Mouse (Mus musculus) midbrain, embryonic 16.5 days (tissue): ENCODE measurements around the gene Sfxn5. TPM values are rescaled to one million over a fixed set of nuclear protein-coding genes. Genes with fewer than 3 reads are reported as not detected.

Experiments
- ATAC-seq: fragments of 200-750 bp; cut with Nextera tagmentation; 2 replicates; pipeline ENCODE4 v1.8.0; 2017; ENCODE audit warnings: moderate TSS enrichment
- H3K27ac ChIP-seq: fragments of 300-500 bp; sonication (generic); 2 replicates; pipeline ENCODE4 v1.5.1; 2014; ENCODE audit warnings: mild to moderate bottlenecking, low read length, mixed read lengths
- H3K27me3 ChIP-seq: fragments of 300-500 bp; sonication (generic); 2 replicates; pipeline ENCODE4 v1.6.1; 2014; ENCODE audit warnings: low read depth, low read length, mixed read lengths; ENCODE audit not compliant: control insufficient read depth, insufficient read depth
- H3K36me3 ChIP-seq: fragments of 300-500 bp; sonication (generic); 2 replicates; pipeline ENCODE4 v1.6.1; 2014; ENCODE audit warnings: mild to moderate bottlenecking, low read length, moderate library complexity, mixed read lengths; ENCODE audit not compliant: control insufficient read depth, insufficient read depth
- H3K4me1 ChIP-seq: fragments of 300-500 bp; sonication (generic); 2 replicates; pipeline ENCODE4 v1.6.1; 2014; ENCODE audit warnings: mild to moderate bottlenecking, low read length, mixed read lengths; ENCODE audit not compliant: control insufficient read depth, insufficient read depth
- H3K4me2 ChIP-seq: fragments of 300-500 bp; sonication (generic); 2 replicates; pipeline ENCODE4 v1.6.1; 2014; ENCODE audit warnings: mild to moderate bottlenecking, low read length, mixed read lengths
- H3K4me3 ChIP-seq: fragments of 300-500 bp; sonication (generic); 2 replicates; pipeline ENCODE4 v1.5.1; 2014; ENCODE audit warnings: low read depth, mild to moderate bottlenecking, low read length, moderate library complexity, mixed read lengths
- H3K9ac ChIP-seq: fragments of 300-500 bp; sonication (generic); 2 replicates; pipeline ENCODE4 v1.6.1; 2014; ENCODE audit warnings: low read depth, low read length, mixed read lengths
- H3K9me3 ChIP-seq: fragments of 300-500 bp; sonication (generic); replicated peaks from 2 replicates; pipeline ENCODE4 v1.6.1; 2014; ENCODE audit warnings: mild to moderate bottlenecking, low read length, mixed read lengths; ENCODE audit not compliant: control insufficient read depth, poor library complexity, severe bottlenecking
- WGBS: fragments of 180-500 bp; shearing (Covaris S2); extraction: QIAGEN DNeasy Blood & Tissue Kit; methylation state at CpG from one replicate; pipeline ENCODE4 v1.1.7; 2014; 5-methylcytosine and 5-hydroxymethylcytosine counted together
- polyA plus RNA-seq: library from polyadenylated mRNA; unstranded; fragments of >200 nt; fragmentation: Nextera tagmentation; extraction: Ambion mirVana; gene quantifications from 2 replicates; pipeline ENCODE4 v1.2.1, GENCODE M21; 2015

The Sfxn5 gene
- polyA plus RNA-seq, 1 experiment from 2014 or later, result 41.3 TPM

DNA sequence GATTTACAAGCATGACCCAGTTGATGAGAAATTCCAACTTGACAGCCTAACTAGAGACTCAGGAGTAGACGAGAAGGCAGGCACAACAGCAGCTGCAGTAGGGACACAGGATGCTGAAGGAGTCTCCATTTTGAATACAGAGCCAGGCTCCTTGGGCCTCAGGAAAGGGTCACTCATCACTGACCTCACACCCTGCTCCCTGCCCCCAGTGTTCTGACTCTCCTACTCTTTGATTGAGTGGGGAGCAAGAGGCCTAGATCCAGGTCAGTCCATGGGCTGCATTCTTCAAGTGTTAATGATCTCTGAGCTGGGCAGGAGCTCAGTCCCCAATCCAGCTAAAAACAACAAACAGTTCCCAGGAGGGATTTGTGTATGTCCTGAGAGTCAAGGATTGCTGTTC, 122.5 kb downstream of the Sfxn5 start:
- Histone ChIP-seq H3K4me1 (no peaks in the 10 kb centered on the region), H3K27ac (no peak overlapping the region), H3K4me3 (no peak overlapping the region), H3K9ac (no peak overlapping the region), H3K27me3 (peaks cover 3% of the 10 kb centered on the region; the same call in 1 of the 2 replicates), H3K36me3 (no peaks in the 10 kb centered on the region), H3K9me3 (no peaks in the 10 kb centered on the region), H3K4me2 (no peak overlapping the region)
- ATAC-seq, result no peak
- WGBS, result 50% methylated on average over 1 of the region's 1 CpGs

DNA sequence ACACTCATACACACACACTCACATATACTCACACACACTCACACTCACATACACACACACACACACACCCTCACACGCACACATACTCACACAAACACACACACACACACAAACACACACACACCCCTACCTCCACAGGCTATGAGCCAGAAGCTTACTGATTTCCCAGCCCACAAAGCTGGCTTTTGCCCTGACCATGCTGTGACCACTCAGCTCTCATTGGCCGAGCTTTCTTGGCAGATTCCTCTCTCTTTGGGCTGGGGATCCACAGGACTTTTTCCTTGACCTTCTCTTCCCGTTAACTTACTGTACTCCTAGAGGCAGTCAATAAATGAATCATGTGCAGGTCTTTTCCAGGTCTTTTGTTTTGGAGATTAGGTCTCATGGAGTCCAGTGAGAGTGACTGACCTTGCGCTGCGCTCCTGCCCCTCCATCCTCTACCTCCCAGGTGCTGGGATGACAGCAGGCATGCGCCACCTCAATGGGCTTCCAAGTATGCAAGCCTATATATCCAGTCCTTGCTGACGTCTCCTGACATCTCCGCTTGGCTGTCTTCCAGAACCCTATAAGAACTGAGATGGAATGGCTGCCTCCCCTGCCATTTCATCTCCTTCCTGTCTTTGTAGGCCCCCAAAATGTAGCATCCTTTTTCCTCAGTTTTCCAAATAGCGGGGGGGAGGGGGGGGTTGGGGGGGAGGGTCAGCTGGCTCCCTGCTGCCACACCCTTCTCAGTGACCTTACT, 123.8 kb downstream of the Sfxn5 start:
- ATAC-seq, result no peak
- Histone ChIP-seq H3K4me3 (no peak overlapping the region), H3K9ac (no peak overlapping the region), H3K36me3 (no peaks in the 10 kb centered on the region), H3K27me3 (peaks cover 3% of the 10 kb centered on the region; the same call in 1 of the 2 replicates), H3K9me3 (no peaks in the 10 kb centered on the region), H3K4me2 (no peak overlapping the region), H3K27ac (no peak overlapping the region), H3K4me1 (no peaks in the 10 kb centered on the region)
- WGBS, result 83% methylated on average over 9 of the region's 9 CpGs

DNA sequence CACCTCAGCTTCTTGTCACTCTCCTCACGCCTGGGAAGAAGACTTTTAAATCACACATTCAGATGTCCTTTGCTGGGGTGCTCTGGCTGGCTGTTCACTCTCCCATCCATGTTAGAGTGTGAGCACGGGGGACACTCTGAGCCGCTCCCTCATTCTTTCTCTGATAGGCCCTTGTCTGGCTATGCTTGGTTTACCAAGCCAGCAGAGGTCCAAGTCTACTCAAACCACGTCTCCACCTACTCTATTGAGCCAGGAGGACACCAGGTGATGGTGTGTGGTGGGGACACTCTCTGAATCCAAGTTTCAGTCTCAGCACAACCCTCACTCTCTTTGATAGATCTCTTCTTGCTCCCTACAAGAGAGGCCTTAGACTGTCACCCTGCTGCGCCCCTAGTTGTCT, 125.9 kb downstream of the Sfxn5 start:
- no peaks in the 10 kb centered on the region for H3K36me3 ChIP-seq
- no peak overlapping the region for H3K4me2 ChIP-seq
- no peak overlapping the region for H3K9ac ChIP-seq
- WGBS, result 69% methylated on average over 5 of the region's 5 CpGs
- H3K9me3 ChIP-seq, result no peaks in the 10 kb centered on the region
- H3K4me1 ChIP-seq, result no peaks in the 10 kb centered on the region
- no peak for ATAC-seq
- peaks cover 3% of the 10 kb centered on the region; the same call in 1 of the 2 replicates for H3K27me3 ChIP-seq
- H3K27ac ChIP-seq, result no peak overlapping the region
- no peak overlapping the region for H3K4me3 ChIP-seq

DNA sequence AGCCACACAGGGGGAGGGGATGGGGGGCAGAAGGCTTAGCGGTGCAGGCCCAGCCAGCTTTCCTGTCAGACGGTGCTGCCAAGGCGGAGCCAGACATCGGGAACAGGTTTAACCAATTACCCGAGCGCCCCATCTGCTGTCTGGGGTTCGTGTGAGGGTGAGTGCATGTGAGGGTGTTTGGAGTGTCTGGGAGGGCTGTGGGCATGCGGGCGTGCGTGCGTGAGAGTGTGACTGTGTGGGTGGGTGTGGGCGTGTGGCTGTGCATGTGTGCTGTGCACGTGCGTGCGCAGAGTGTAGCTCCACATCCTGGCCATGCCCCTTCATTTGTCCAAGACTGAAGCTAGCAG, 126.3 kb downstream of the Sfxn5 start:
- Histone ChIP-seq H3K27me3 (peaks cover 3% of the 10 kb centered on the region; the same call in 1 of the 2 replicates), H3K27ac (no peak overlapping the region), H3K4me3 (no peak overlapping the region), H3K36me3 (no peaks in the 10 kb centered on the region), H3K9me3 (no peaks in the 10 kb centered on the region), H3K9ac (no peak overlapping the region), H3K4me2 (no peak overlapping the region), H3K4me1 (no peaks in the 10 kb centered on the region)
- no peak for ATAC-seq
- WGBS, result 50% methylated on average over 15 of the region's 15 CpGs

- Histone ChIP-seq H3K27ac (no peak overlapping the region), H3K36me3 (no peaks in the 10 kb centered on the region), H3K4me2 (no peak overlapping the region), H3K4me1 (no peaks in the 10 kb centered on the region), H3K4me3 (no peak overlapping the region), H3K9me3 (no peaks in the 10 kb centered on the region), H3K9ac (no peak overlapping the region), H3K27me3 (peaks cover 3% of the 10 kb centered on the region; the same call in 1 of the 2 replicates)
- WGBS, result 35% methylated on average over 16 of the region's 16 CpGs
- no peak for ATAC-seq
Observed at GRCm38 (mm10) chr6:85206182-85206938, 126.9 kb downstream of the Sfxn5 start.

DNA sequence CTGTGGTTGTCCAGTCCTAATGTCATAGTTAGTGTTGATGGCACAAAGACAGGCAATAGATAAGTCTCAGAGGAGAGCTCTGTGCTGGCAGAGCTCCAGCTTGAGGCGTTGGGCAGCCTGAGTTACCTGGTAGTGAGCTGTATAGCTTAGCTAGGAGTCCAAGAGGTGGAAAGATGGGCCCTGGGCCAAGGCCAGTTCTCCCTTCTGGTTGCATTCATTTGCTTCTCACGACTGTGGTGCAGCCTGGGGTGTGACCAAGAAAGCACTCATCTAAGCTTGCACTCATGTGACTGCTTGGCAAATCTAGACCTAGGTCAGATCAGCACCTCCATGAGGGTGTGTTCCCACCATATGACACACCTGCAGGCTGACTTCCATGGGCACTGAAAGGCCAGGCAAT, 135.3 kb downstream of the Sfxn5 start:
- no peaks in the 10 kb centered on the region for H3K9me3 ChIP-seq
- no peak overlapping the region for H3K27ac ChIP-seq
- H3K27me3 ChIP-seq, result peaks cover 29% of the 10 kb centered on the region
- H3K4me2 ChIP-seq, result no peak overlapping the region
- 63% methylated on average over 2 of the region's 2 CpGs for WGBS
- H3K4me3 ChIP-seq, result no peak overlapping the region
- ATAC-seq, result no peak
- no peaks in the 10 kb centered on the region for H3K36me3 ChIP-seq
- peaks cover 5% of the 10 kb centered on the region; the same call in 1 of the 2 replicates for H3K4me1 ChIP-seq
- H3K9ac ChIP-seq, result no peak overlapping the region

GRCm38 (mm10) chr6:85193381-85194318, 139.6 kb downstream of the Sfxn5 start:
- no peak overlapping the region for H3K27ac ChIP-seq
- peak overlapping the region; percentile 14; the same call in 1 of the 2 replicates for H3K4me3 ChIP-seq

GRCm38 (mm10) chr6:85191751-85192440, 141.3 kb downstream of the Sfxn5 start:
- no peak for ATAC-seq
- H3K9ac ChIP-seq, result no peak overlapping the region
- 30% methylated on average over 9 of the region's 9 CpGs for WGBS
- H3K36me3 ChIP-seq, result no peaks in the 10 kb centered on the region
- H3K4me3 ChIP-seq, result no peak overlapping the region
- peaks cover 52% of the 10 kb centered on the region for H3K27me3 ChIP-seq
- H3K27ac ChIP-seq, result no peak overlapping the region
- H3K9me3 ChIP-seq, result no peaks in the 10 kb centered on the region
- peaks cover 29% of the 10 kb centered on the region for H3K4me1 ChIP-seq
- H3K4me2 ChIP-seq, result no peak overlapping the region

More at GRCm38 (mm10) chr6:85193381-85194318, 139.6 kb downstream of the Sfxn5 start:
- Histone ChIP-seq H3K9me3 (no peaks in the 10 kb centered on the region), H3K36me3 (no peaks in the 10 kb centered on the region), H3K4me2 (peak overlapping the region; percentile 43), H3K4me1 (peaks cover 16% of the 10 kb centered on the region), H3K9ac (peak overlapping the region; percentile 53; the same call in 1 of the 2 replicates), H3K27me3 (peaks cover 52% of the 10 kb centered on the region)
- ATAC-seq, result no peak
- 8% methylated on average over 29 of the region's 29 CpGs for WGBS
